Mouse (Mus musculus) liver, postnatal 0 days (tissue): ENCODE measurements around the gene Ipcef1.

Source experiments
- CTCF ChIP-seq: sonication (generic); IDR thresholded peaks from 2 replicates; pipeline ENCODE4 v1.5.1; 2016; ENCODE audit warnings: antibody characterized with exemption, low read depth
- EP300 ChIP-seq: IDR thresholded peaks from 2 replicates; pipeline ENCODE4 v1.6.1; 2016; ENCODE audit warnings: antibody characterized with exemption, low read depth, mild to moderate bottlenecking

- TF ChIP-seq CTCF (no peak), EP300 (no peak)
Measured at GRCm38 (mm10) chr10:6930889-6931288, 121.4 kb downstream of the Ipcef1 start.
